ENCODE assay signal across 13 mouse cellular contexts in the genomic region with DNA sequence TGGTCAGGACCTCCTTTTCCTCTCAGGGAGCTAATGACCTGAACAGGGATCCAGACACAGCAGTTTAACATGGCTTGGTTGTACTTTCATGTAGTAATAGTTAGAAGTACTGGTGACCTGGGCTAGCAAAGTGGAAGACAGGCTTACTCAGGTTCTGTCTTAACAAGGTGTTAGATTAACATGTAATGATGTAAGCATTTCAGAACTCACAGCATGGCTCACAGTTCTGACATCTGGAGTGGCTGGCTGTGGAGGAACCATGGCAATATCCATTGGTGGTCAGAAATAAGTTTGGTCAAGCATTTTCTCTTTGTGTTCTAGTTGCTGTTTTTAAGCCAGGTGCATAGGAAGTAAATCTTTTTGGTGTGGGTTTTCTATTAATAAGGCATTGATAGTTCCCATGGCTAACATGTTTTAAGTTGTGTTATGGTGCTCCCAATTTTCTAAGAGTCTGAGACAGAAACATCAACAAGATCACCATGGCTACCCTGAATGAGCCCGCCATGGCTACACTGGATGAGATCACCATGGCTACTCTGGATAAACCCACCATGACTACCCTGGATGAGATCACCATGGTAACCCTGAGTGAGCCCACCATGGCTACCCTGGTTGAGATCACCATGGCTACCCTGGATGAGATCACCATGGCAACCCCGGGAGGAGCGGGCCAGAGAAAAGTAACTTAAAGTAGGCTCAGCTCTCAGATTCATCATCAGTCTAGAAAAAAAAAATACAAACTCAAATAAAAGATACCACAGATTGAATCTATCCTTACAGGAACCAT. TPM values are rescaled to one million over a fixed set of nuclear protein-coding genes. Genes with fewer than 3 reads are reported as not detected.
DNase-seq lines count a peak whose midpoint lies in the region; ATAC-seq and TF ChIP-seq lines count a peak whose summit lies in the region.
"Had no signal": no experiment of that assay in that cellular context is flagged by ENCODE, and none has a peak within 500 bp of the region (broad histone marks: within the 10 kb centered on the region; RNA-seq: fewer than 3 reads in every experiment).

No protein-coding gene starts in this region.

- no peak overlapping the region for H3K4me2 ChIP-seq in forebrain, embryonic 16.5 days (ENCODE audit: low read length)
- no peak overlapping the region for H3K4me2 ChIP-seq in midbrain, embryonic 13.5 days (replicated peaks)
- H3K4me2 ChIP-seq: limb, embryonic 15.5 days had no signal

- no peak for ATAC-seq in frontal cortex, adult (ENCODE audit: low TSS enrichment)
- peak; percentile 95 for ATAC-seq in forebrain, embryonic 16.5 days
- ATAC-seq in midbrain, embryonic 13.5 days = peak; percentile 98

- H3K27me3 ChIP-seq in forebrain, embryonic 16.5 days (replicated peaks; ENCODE audit: control insufficient read depth, insufficient read depth, low read length) = no peaks in the 10 kb centered on the region
- no peaks in the 10 kb centered on the region for H3K27me3 ChIP-seq in midbrain, embryonic 13.5 days
- no peaks in the 10 kb centered on the region for H3K27me3 ChIP-seq in cerebellum, adult 2 months (ENCODE audit: control insufficient read depth, insufficient read depth, low read length)
- H3K27me3 ChIP-seq: limb, embryonic 15.5 days had no signal

- no peak overlapping the region for H3K27ac ChIP-seq in forebrain, embryonic 16.5 days (ENCODE audit: low read length)
- H3K27ac ChIP-seq in midbrain, embryonic 13.5 days = no peak overlapping the region
- H3K27ac ChIP-seq in cerebellum, adult 2 months (ENCODE audit: insufficient read depth, low read length) = no peak overlapping the region
- H3K27ac ChIP-seq: limb, embryonic 15.5 days had no signal

- WGBS in forebrain, embryonic 16.5 days = 26% methylated on average over 3 of the region's 3 CpGs
- WGBS in midbrain, embryonic 13.5 days = 12% methylated on average over 3 of the region's 3 CpGs
- 60% methylated on average over 3 of the region's 3 CpGs for WGBS in cerebellum, adult 2 months

- 0 out of 2 replicates have a peak, but pooled peaks cover 3% of the 10 kb centered on the region for H3K4me1 ChIP-seq in forebrain, embryonic 16.5 days (replicated peaks; ENCODE audit: control insufficient read depth, insufficient read depth, low read length)
- peaks cover 12% of the 10 kb centered on the region for H3K4me1 ChIP-seq in midbrain, embryonic 13.5 days (replicated peaks)
- H3K4me1 ChIP-seq in cerebellum, adult 2 months (ENCODE audit: control insufficient read depth, insufficient read depth, low read length) = no peaks in the 10 kb centered on the region
- H3K4me1 ChIP-seq: limb, embryonic 15.5 days had no signal

- TF ChIP-seq POLR2A in cerebellum, adult 2 months (IDR thresholded peaks at IDR 0.05; ENCODE audit: borderline replicate concordance, insufficient read depth, low read length) = no peak

- H3K4me3 ChIP-seq in forebrain, embryonic 16.5 days (replicated peaks; ENCODE audit: low read length) = no peak overlapping the region
- H3K4me3 ChIP-seq in midbrain, embryonic 13.5 days (replicated peaks) = no peak overlapping the region
- H3K4me3 ChIP-seq in cerebellum, adult 2 months (replicated peaks; ENCODE audit: insufficient read depth, low read depth, low read length) = no peak overlapping the region
- H3K4me3 ChIP-seq: limb, embryonic 15.5 days had no signal

- TF ChIP-seq CTCF in cerebellum, adult 2 months (IDR thresholded peaks at IDR 0.05; ENCODE audit: borderline replicate concordance, insufficient read depth, low read depth, low read length) = no peak

- H3K36me3 ChIP-seq in forebrain, embryonic 16.5 days (ENCODE audit: control insufficient read depth, insufficient read depth) = no peaks in the 10 kb centered on the region
- H3K36me3 ChIP-seq in midbrain, embryonic 13.5 days = no peaks in the 10 kb centered on the region
- H3K36me3 ChIP-seq: G1E; limb, embryonic 15.5 days had no signal

- H3K9me3 ChIP-seq in forebrain, embryonic 16.5 days (ENCODE audit: control insufficient read depth, low read length) = no peaks in the 10 kb centered on the region
- no peaks in the 10 kb centered on the region for H3K9me3 ChIP-seq in midbrain, embryonic 13.5 days
- H3K9me3 ChIP-seq: G1E; limb, embryonic 15.5 days had no signal

- H3K9ac ChIP-seq in forebrain, embryonic 16.5 days (replicated peaks; ENCODE audit: low read depth, low read length) = no peak overlapping the region
- no peak overlapping the region for H3K9ac ChIP-seq in midbrain, embryonic 13.5 days (replicated peaks)
- H3K9ac ChIP-seq: limb, embryonic 15.5 days had no signal

- peak; percentile 39 to 64 for DNase-seq in frontal cortex, postnatal 10 days (ENCODE audit: low spot score in 2 of 2)
- DNase-seq in brain, embryonic 18.5 days (ENCODE audit: low read depth, low spot score) = peak; percentile 40
- DNase-seq in cerebellum, adult 2 months = no peak
- no peak for DNase-seq in kidney, postnatal 25 days
- no peak for DNase-seq in lung, postnatal 36 days
- DNase-seq: cerebellum, adult 11-12 months; lung, postnatal 14 days; thymus, postnatal 25 days had no signal

RNA-seq across cellular contexts. Expression of a gene that starts 52.6 kb away (rescaled TPM):
- 40.4 and 46.0 TPM in 2 replicates for polyA plus RNA-seq in forebrain, embryonic 16.5 days (2015; fragmentation: Nextera tagmentation; extraction: Ambion mirVana)
- polyA plus RNA-seq in midbrain, embryonic 13.5 days (2015; fragmentation: Nextera tagmentation; extraction: Ambion mirVana) = 40.2 and 40.8 TPM in 2 replicates
- polyA plus RNA-seq in cerebellum, adult 2 months (2012; rRNA removed) = 12.1 and 12.8 TPM in 2 replicates

RNA-seq across cellular contexts. Expression of a gene that starts 52.7 kb away (rescaled TPM):
- 16.6 and 17.0 TPM in 2 replicates for polyA plus RNA-seq in forebrain, embryonic 16.5 days (2015; fragmentation: Nextera tagmentation; extraction: Ambion mirVana)
- 25.3 and 29.8 TPM in 2 replicates for polyA plus RNA-seq in midbrain, embryonic 13.5 days (2015; fragmentation: Nextera tagmentation; extraction: Ambion mirVana)
- polyA plus RNA-seq in cerebellum, adult 2 months (2012; rRNA removed) = 7.5 and 8.6 TPM in 2 replicates

Comparison
In these comparisons a context has a peak if more than half of its experiments do, and no peak if none do; other contexts are left out.
1. DNase-seq: peak in frontal cortex, postnatal 10 days (2 of 2) and brain, embryonic 18.5 days (single experiment); none in cerebellum, adult 2 months (0 of 2), kidney, postnatal 25 days (0 of 2) and lung, postnatal 36 days (single experiment).